Mouse (Mus musculus): ENCODE measurements around the gene Rpl3.

DNA sequence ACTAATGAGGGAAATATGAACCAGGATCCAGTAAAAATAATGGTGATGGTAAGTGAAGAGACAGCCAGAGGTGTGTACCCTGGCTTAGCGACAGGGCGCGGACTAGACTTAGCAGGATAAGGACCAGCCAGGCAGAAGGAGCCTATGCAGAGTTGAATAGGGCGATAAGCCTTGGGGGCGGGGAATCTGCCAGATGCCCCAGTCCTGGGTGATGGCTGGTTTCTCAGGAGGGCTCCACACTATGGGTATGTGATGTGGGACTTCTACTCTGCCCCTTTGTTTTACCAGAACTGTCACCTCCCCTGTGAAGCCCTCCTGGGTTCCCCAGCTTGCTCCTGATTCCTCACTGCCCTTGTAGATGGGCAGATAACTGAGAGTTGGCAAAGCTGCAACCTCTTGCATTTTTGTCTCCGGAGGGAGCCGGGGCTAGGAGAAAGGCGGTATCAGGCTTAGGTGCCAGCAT, 6.4 kb upstream of the Rpl3 start:
- TF ChIP-seq CTCF (IDR thresholded peaks at IDR 0.05; ENCODE audit: extremely low read depth, insufficient read length, insufficient replicate concordance, low read depth, low read length) (no peak), POLR2A (IDR thresholded peaks at IDR 0.05; ENCODE audit: low read depth, low read length) (no peak)

Measured in small intestine, adult 2 months (tissue).